Mouse (Mus musculus) fat pad, adult 2 months (tissue): ENCODE measurements around the gene Lamtor5.

ENCODE experiments used
- DNase-seq: peaks from one replicate; pipeline ENCODE4 v3.0.0-alpha.2; 2011; ENCODE audit warnings: low read depth, low spot score; ENCODE audit errors: extremely low read depth

Lamtor5 gene

GRCm38 (mm10) chr3:107278479-107279269 is at the start of gene Lamtor5:
Gene Lamtor5 (plus strand): TSS chr3:107278858.
- no peak for DNase-seq

DNA sequence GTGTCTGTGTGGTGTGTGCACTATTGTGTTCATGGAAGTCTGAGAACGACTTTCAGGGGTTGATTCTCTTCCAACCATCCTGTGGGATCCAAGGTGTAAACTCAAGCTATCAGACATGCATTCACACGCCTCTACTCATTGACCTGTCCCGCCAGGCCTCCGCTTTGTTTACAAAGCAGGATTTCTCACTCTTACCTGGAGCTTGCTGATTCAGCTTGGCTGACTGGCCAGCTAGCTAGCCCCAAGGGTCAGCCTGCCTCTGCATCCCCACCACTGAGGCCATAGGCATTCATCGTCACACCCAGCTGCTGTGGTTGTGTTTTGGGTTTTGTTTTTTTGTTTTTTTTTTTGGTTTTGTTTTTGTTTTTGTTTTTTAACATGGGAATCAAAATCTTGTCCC is 49.4 kb upstream of the Lamtor5 start:
- no peak for DNase-seq

- no peak for DNase-seq
These were observed 48.8 kb upstream of the Lamtor5 start for GRCm38 (mm10) chr3:107229822-107230221.

- DNase-seq = no peak
These were observed 48.1 kb upstream of the Lamtor5 start, which contains the start of gene A630076J17Rik for GRCm38 (mm10) chr3:107230527-107230926. Gene A630076J17Rik (plus strand): TSS chr3:107230614.

GRCm38 (mm10) chr3:107231202-107231601 is 47.5 kb upstream of the Lamtor5 start:
- no peak for DNase-seq

DNA sequence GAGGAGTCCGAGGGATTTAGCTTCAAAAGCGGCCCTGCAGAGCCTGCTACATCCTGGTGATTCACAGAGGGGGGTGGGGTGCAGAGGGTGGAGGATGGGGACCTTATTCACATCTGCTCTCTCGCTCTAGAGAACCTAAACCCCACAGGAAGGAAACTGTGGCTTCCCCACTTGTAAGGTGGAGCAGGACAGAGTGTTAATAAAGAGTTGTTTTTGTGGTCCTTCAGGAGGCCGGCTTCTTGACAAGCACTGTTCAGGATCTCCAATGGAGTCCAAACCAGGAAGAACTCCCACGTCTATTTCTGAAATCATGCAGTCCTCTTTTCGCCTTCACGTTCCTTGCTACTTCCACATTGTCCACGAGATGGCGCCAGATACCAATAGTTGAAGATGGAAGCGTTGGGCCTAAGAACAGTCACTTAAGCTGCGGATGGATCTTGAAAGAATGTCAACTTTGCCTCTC is 45.3 kb upstream of the Lamtor5 start:
- DNase-seq = no peak

- no peak for DNase-seq
These were observed 44.7 kb upstream of the Lamtor5 start for GRCm38 (mm10) chr3:107233945-107234344.

- no peak for DNase-seq
These were observed 40.6 kb upstream of the Lamtor5 start for GRCm38 (mm10) chr3:107238051-107238450.

GRCm38 (mm10) chr3:107238471-107238980 is 40.1 kb upstream of the Lamtor5 start:
- DNase-seq = peak; percentile 31

DNA sequence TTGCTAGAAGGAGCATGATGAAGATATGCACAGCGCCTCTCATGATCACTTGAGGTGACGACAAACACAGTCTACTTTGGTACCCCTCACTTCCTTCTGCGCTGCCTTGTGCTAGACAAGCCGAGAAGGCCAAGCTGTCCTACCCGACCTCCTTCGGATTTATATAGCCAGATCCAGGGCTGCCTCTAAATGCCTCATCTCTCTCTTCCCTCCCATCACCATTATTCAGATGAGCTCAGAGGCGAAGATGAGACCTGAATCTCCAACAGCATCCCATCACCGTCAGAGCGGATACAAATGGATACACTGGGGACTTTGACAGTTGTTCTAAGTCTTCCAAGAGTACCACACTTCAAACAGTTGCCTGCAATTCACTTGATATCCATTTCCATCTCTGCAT is 39.1 kb upstream of the Lamtor5 start, which contains the start of gene Prok1:
TSS of gene Prok1 (minus strand) at position 101 of the 400 bp plus-strand sequence.
- DNase-seq = no peak

- no peak for DNase-seq
These were observed 37.1 kb upstream of the Lamtor5 start for GRCm38 (mm10) chr3:107241389-107242094.

DNA sequence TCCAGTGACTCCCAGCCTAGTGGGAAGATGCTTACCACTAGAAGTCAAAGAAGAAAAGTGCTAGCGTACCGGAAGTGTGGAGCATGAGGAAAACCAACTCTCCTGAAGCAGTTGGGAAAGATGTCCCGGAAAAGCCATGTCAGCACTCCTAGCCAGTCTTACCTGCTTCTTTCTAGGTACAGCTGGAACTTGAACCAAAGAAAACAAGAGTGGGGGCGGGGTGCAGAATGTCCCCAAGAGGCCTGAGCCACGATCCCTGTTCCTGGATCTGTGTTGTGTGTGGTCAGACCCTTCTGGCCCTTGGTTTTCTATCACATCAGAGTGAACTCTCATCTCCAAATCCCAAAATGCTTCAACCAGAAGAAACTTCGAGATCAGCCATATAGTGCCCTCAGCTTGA is 31.8 kb upstream of the Lamtor5 start:
- DNase-seq = no peak

- DNase-seq = no peak
These were observed 29.6 kb upstream of the Lamtor5 start for GRCm38 (mm10) chr3:107249042-107249441.

- no peak for DNase-seq
These were observed 28.3 kb upstream of the Lamtor5 start for GRCm38 (mm10) chr3:107250320-107250719.

GRCm38 (mm10) chr3:107252035-107252434 is 26.6 kb upstream of the Lamtor5 start:
- DNase-seq = no peak

DNA sequence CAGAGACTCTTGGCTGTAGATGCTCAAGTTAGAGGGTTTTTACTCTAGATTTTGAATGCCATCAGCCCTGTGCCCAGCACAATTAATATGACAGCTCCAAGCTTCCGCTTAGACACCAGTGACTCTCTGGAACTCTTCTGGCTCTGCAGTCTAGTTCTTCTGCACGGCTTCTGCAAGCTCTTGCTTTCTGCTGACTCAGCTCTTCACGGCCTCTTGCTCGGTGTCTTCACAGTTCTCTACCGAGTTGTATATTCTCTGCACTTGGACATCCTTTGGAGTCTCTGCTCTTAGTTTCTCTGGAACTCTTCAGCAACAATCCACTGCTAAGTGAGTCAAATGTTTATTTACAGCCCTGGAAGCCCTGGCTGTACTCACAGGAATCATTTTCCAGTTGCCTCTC is 24.7 kb upstream of the Lamtor5 start:
- no peak for DNase-seq

GRCm38 (mm10) chr3:107255992-107256391 is 22.7 kb upstream of the Lamtor5 start:
- DNase-seq = no peak

GRCm38 (mm10) chr3:107256724-107257123 is 21.9 kb upstream of the Lamtor5 start:
- no peak for DNase-seq

DNA sequence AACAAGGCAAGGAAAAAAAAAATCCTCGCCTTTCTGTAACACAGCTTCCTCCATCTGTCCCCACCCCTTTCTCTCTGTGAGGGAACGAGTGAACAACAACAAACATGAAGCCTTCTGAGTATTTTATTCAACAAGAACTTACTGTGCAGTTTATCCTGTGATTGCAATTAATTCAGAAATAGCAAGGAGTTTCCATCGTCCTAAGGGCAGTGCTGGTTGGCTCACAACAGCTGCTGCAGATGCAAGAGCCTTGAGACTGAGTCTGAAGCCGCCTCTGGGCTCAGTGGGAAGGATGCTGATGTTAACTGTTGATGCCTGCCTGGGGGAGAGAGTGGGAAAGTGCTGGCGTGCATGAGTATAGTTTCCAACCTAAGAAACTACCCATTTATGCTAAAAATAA is 20.7 kb upstream of the Lamtor5 start:
- DNase-seq = no peak

- no peak for DNase-seq
These were observed 17.5 kb upstream of the Lamtor5 start for GRCm38 (mm10) chr3:107260956-107261850.

- DNase-seq = no peak
These were observed 16.9 kb upstream of the Lamtor5 start for GRCm38 (mm10) chr3:107261851-107262165.
